Mouse (Mus musculus) ovary, postnatal 14 days (tissue): ENCODE results near the gene Zfand3.

ENCODE experiments used
- DNase-seq: peaks from one replicate; pipeline ENCODE4 v3.0.0; 2022; ENCODE audit warnings: low spot score

The Zfand3 gene

DNA sequence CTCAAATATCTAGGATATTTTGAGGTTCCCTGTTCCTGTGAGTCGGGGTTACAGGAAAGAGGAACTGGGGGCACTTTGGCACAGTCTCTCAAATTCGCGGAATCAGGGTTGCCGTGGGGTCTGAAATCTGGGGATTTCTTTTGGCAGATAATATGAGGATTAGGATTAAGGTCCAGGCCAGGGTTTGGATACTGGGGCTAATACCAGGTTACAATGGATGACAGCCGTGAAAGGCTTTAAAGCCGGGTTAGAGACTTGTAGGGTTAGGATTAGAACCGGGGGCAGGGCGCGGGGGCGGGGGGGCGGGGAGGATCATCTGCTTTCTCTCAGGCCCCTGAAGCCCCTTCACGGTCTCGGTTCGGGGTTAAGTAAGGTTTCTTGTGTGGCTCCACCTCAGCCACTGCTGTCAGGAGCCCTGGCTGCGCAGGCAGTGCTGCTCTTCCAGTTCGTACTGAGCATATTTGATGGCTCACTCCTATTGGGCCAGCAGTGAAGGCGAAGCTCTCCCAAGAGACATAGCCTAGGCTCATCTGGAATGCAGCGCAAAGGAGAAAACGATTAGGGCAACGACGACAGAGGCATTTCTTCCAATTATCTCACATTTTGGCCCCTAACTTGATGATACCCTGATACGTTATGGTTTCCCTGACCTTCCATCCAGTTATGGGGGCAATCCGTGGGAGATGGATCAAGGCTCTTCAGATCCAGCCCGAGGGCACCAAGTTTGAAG is 5.8 kb upstream of the Zfand3 start:
- DNase-seq, result no peak

GRCm38 (mm10) chr17:30005103-30005443 is 540 bp downstream of the Zfand3 start:
- DNase-seq, result no peak

DNA sequence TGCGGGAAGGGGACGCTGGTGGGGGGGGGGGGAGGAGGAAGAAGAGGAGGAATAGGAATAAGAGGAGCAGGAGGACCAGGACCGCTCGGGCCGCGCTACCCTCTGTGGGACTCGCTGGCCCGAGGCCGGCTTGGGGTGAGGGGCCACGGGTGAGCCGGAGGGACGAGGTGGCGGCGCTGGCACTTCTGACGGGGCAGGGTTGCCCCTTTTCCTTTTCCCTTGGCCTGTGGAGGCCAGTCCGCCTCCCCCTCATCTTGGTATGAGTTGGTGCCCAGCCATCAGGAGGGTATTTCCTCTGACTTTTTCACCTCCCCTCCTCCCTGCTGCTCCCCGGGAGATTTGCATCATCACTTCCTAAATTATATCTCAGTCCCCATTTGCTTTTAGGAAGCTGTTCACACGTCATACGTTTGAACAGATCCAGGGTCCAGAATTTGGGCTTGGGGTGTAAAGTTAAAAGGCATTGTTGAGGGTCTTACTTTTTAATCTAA is 963 bp downstream of the Zfand3 start:
- no peak for DNase-seq

GRCm38 (mm10) chr17:30006877-30007276 is 2.3 kb downstream of the Zfand3 start:
- no peak for DNase-seq

DNA sequence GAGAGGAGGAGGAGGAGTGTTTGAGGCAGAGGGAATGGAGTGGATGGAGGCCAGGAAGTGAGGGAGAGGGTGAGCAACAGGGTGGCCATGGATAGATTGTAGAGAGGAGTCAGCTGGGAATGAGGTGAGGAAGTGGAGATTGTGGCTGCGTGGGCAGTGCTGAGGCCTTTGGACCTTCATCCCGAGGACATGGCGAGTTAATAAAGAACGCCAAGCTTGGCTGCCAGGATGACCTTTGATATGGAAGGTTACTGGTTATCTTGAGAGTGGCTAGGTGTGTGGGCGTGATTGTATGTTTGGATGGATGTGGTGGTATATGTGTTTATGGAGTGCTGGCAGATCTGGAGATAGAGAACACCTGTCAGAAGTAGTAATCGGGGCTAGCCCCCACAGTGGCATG is 3.4 kb downstream of the Zfand3 start:
- DNase-seq, result no peak

DNA sequence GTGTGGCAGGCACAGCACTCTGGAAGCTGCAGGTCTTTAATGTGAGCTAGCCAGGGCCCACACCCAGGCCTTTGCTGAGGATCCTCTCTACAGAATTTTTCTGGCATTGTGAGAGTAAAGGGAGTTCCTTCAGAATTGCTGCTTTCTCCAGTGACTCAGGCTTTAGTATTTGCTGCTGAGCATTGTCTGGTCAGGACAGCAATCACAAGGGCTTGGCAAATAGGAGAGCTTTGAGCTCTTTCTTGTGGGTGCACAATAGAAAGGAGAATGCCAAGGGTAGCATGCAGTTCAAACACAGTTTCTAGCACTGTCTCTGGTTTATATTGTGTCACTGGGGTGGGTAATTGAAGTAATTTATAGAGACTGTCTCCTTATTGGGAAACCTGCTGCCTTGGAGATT is 3.9 kb downstream of the Zfand3 start:
- DNase-seq, result no peak

DNA sequence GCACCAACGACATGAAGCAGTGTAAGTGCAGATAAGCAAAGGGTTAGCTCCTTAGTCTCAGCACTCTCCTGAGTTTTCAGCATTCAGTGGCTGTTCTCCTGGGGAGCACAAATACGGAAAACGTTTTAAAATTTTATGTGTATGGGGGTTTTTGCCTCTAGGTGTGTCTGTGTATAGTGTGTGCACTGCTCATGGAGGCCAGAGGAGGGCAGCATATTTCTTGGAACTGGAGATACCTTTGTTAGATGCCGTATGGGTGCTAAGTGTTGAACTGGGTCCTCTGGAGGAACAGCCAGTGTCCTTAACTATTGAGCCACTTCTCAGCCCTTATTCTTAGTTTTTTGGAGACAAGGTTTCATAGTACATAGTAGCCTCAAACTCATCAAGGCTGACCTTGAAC is 10.1 kb downstream of the Zfand3 start:
- DNase-seq, result no peak

- no peak for DNase-seq
These were observed 14.5 kb downstream of the Zfand3 start for GRCm38 (mm10) chr17:30018927-30019610.

GRCm38 (mm10) chr17:30019942-30020341 is 15.4 kb downstream of the Zfand3 start:
- no peak for DNase-seq

DNA sequence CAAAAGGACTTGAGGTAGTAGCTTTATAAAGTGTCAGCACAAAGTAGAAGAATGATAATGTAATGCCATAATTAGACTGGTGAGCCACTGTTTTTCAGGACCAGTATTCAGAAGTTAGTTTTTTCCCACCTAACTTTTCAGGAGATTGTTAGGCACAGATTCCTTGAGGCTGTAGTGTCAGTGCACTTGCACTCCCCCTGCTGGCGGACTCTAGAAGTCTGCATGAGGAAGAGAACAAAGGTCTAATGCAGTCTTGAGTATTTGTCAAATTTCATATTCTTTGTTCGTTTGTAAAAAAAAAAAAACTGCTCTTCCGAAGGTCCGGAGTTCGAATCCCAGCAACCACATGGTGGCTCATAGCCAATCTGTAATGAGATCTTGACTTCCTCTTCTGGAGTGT is 20.1 kb downstream of the Zfand3 start:
- peak; percentile 63 for DNase-seq

GRCm38 (mm10) chr17:30026617-30027016 is 22.1 kb downstream of the Zfand3 start:
- no peak for DNase-seq

- DNase-seq, result peak; percentile 27
These were observed 23.0 kb downstream of the Zfand3 start for GRCm38 (mm10) chr17:30027343-30028029.

- DNase-seq, result no peak
These were observed 25.2 kb downstream of the Zfand3 start for GRCm38 (mm10) chr17:30029633-30030226.

DNA sequence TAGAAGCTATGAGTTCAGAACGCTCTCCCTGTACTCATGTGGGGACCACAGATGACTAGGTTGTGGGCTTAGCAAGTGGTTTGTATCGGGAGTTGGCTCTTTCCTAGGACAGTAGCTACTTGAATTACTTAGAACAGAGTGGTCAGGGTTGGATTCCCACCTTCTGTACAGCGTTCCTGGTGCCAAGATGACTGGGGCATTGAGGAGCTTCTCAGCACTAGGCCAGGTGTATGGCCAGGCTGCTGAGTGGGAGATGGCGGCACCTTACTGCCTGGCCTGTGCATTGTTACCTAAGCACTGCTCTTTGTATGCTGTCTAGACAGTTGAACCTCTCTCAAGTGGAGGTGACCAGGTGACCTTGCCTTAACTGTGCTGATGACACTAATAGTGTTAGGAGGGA is 28.3 kb downstream of the Zfand3 start:
- DNase-seq, result no peak

DNA sequence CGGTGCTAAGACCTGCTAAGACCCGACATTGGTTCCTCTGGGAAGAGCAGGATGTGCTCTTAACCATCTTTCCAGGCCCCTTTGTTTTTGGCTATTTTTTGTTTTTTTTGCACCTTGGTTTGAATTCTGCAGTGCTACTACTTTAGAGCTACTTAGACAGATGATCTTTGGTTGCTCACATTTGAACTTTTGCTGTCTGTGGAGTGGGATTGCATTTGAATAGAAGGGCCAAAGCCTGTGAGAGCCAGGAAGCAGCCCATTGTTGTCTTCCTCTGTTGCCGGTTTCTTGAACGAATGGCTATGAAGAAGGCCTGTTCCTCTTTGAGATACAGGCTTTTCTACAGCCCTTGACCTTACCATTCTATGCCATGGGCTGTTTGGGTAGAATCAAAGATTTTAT is 29.5 kb downstream of the Zfand3 start:
- DNase-seq, result no peak

DNA sequence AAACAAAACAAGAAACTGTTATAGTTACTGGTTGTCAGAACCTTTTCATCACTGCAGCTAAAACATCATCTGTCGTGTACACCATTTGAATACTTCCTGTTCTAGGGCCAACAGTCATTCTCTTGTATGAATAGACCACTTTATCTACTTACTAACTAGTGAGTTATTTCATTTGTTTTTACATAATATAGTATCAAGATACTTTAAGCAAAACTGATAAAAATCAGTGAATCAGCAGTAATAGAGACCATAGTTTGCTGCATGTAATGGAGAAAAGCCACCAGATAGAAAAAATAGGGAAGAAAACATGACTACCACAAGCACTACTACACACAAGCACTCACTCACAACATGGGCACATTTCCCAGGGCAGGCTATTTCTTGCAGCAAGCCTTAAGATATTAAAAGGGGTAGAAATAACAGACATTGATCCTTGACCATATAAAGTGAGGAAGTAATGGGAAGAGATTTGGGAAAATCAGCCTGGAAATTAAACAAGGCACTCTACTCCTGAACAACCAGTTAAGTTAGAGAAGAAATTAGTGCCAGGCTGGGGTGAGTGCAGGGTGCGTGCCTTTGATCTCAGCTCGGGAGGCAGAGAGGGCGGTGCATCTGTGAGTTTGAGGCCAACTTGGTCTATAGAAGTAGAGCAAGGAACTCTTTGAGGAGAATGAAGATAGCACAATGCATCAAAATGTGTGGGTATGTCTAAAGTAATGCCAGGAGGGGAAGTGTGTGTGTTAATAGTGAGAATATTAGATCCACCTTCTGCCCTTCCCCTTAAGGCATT is 30.9 kb downstream of the Zfand3 start:
- no peak for DNase-seq

DNA sequence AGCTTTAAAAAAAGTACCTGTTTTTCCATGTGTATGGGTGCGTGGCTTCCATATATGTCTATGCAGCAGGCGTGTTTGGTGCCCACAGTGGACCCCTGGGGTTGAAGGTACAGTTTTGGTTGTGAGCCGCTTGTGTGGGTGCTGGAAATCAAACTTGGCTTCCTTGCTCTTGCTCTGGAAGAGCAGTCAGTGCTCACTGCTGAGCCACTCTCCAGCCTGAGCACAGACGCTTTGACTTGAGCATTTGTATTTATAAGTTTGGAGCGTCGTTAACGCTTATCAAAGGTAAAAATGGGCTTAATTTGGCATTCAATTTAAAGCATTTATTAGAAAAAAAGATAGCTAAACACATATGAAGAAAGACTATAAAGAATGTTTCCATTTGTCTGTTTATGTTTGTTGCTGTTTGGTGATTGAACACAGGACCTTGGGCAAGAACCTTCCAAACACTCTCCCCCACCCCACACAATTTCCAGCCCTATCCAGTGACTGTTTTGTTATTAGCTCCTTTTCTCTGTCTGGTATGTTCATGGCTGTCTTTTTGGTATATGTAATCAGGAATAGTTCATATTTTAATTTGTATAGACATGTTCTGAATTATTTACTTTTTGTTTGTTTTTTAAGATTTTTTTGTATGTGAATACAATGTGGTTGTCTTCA is 38.8 kb downstream of the Zfand3 start:
- DNase-seq, result no peak

- no peak for DNase-seq
These were observed 40.6 kb downstream of the Zfand3 start for GRCm38 (mm10) chr17:30045181-30045580.

DNA sequence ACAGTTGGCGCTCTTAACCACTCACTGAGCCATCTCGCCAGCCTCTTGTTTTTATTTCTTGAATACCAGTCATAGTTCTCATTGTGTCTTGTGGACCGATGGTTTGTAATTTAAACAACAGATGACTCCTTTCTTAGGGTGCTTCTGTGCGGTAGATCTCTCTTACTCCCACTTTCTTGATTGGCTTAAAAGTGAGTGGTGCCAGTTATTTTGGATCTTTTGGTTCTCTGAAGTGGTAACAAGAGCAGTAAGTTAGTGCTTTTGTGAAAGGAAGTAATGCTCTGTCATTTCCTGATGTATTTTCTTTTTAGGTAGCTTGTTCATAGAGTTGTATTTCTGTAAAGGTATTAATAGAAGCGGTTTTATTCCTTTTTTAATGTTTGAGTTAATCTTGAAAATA is 42.1 kb downstream of the Zfand3 start:
- DNase-seq, result no peak

GRCm38 (mm10) chr17:30051523-30052346 is 47.2 kb downstream of the Zfand3 start:
- no peak for DNase-seq

GRCm38 (mm10) chr17:30052347-30052742 is 47.8 kb downstream of the Zfand3 start:
- DNase-seq, result no peak
